Mouse (Mus musculus): ENCODE data around the gene Tef.

Gene Tef

DNA sequence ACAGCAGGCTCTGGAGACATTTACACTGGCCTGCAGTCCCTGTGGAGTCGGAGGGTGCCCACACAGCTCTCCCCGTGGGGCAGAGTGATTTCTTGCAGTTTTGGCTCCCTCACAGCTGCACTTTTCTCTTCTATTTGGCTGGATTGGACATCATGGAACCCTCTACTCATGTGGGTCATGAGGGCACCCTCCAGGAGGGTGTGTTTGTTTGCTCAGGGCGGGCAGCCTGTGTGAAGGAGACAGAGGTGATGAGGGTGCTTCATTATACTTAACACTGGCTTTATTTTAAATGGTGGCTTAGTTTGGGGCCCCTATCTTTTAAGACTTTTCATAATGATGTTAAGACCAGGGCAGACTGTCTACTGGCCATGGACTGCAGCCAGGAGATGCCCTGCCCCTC is 22.6 kb downstream of the Tef start:
- in situ Hi-C loops (cut with MboI, MseI) = no loop called here

GRCm38 (mm10) chr15:81828426-81829207 is 26.4 kb downstream of the Tef start:
- in situ Hi-C loops (cut with MboI, MseI) = no loop called here

DNA sequence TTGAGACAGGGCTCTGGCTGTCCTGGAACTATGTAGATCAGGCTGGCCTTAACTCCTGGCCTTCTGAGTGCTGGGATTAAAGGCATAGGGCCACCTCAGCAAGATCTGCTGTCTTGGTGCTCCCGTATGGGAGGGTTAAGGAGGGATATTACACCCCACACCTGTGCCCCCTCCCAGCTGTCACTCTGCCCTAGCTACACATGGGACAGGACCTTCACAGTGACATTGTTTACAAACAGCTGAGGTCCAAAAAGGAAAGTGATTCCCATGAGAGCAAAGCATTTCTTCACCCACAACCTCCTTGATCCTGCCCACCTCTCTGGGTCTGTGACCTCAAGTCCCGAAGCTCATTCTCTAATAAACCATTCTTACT is 27.0 kb downstream of the Tef start:
- in situ Hi-C loops (cut with MboI, MseI) = no loop called here

DNA sequence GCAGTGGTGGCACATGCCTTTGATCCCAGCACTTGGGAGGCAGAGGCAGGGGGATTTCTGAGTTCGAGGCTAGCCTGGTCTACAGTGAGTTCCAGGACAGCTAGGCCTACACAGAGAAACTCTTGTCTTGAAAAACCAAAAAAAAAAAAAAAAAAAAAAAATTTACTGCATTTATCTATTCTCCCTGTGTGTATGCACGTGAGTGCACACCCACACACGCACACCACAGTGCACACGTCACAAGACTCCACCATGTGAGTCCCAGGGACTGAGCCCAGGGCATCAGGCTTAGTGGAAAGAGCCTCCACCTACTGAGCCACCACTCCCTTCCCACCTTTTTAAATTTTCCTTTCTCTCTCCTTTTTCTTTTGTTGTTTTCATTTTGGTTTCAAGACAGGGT is 28.3 kb downstream of the Tef start:
- in situ Hi-C loops (cut with MboI, MseI) = loop anchor here (5.0 kb wide), 1 partner anchor 77 kb away; no protein-coding TSS in a partner anchor

- in situ Hi-C loops (cut with MboI, MseI) = loop anchor here (5.0 kb wide), 1 partner anchor 76 kb away; no protein-coding TSS in a partner anchor
Measured at GRCm38 (mm10) chr15:81831136-81831825, 29.1 kb downstream of the Tef start.

GRCm38 (mm10) chr15:81832219-81832618 is 30.0 kb downstream of the Tef start:
- in situ Hi-C loops (cut with MboI, MseI) = loop anchor here (5.0 kb wide), 1 partner anchor 75 kb away; no protein-coding TSS in a partner anchor

DNA sequence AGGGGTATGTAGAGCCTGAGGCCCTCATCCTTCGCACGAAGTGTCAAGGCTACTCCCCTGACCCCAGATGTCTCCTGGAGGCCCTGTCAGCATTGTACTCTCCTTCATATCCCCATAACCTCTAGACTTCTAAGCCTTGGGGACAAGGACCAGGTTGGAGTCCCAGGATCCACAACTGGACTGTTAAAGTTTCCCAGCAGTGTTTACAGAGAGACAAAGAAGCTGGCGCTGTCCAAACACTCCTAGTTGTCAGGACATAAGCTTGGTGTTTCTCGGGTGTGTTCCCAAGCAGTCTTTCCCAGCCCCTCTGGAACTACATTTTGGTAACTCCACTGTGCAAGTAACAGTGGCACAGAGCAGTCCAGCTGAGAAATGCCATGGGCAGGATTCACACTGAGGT is 31.3 kb downstream of the Tef start:
- in situ Hi-C loops (cut with MboI, MseI) = loop anchor here (5.0 kb wide), 1 partner anchor 74 kb away; no protein-coding TSS in a partner anchor

- in situ Hi-C loops (cut with MboI, MseI) = loop anchor here (5.0 kb wide), 1 partner anchor 73 kb away; no protein-coding TSS in a partner anchor
Measured at GRCm38 (mm10) chr15:81834171-81834841, 32.1 kb downstream of the Tef start.

DNA sequence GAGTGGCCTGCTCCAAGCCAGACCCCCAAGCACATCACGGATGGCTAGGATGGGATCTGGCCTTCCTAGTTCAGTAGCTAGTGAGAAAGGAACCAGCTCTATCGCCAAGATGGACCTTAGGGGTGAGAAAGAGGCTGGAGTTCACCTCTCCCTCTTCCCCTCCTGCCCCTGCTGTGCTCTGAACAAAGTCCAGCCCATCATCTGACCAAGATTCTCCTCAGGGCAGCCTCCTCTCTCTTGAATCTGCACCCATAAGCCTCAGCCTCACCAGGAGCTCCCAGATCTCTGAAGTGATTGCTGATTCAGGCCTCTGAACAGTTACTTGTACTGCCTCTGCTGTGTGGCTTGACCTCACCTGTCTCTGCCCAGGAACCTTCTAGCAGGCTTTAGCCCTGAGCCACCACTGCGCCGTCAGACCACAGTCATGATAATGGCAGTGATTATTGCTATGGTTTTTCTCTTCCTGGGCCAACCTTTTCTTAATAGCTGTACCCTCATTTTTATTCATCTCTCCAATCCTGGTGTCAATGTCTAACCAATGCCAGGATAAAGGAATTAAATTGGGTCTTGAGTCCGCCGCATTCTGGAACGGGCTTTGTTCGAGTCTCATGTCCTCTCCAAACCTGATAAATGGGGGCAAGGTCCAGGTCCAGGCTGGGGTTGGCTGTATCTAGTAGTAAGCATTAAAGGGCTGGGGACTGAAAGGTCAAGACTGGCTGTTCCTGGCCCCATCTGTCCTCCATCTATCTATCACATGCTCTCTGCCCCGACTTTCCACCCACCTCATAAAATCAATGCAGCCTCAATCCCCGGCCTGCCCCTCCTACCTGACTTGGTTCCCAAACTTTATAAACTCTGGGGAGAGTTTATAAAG is 33.0 kb downstream of the Tef start:
- in situ Hi-C loops (cut with MboI, MseI) = no loop called here

- in situ Hi-C loops (cut with MboI, MseI) = no loop called here
Measured at GRCm38 (mm10) chr15:81836124-81836821, 34.1 kb downstream of the Tef start.

DNA sequence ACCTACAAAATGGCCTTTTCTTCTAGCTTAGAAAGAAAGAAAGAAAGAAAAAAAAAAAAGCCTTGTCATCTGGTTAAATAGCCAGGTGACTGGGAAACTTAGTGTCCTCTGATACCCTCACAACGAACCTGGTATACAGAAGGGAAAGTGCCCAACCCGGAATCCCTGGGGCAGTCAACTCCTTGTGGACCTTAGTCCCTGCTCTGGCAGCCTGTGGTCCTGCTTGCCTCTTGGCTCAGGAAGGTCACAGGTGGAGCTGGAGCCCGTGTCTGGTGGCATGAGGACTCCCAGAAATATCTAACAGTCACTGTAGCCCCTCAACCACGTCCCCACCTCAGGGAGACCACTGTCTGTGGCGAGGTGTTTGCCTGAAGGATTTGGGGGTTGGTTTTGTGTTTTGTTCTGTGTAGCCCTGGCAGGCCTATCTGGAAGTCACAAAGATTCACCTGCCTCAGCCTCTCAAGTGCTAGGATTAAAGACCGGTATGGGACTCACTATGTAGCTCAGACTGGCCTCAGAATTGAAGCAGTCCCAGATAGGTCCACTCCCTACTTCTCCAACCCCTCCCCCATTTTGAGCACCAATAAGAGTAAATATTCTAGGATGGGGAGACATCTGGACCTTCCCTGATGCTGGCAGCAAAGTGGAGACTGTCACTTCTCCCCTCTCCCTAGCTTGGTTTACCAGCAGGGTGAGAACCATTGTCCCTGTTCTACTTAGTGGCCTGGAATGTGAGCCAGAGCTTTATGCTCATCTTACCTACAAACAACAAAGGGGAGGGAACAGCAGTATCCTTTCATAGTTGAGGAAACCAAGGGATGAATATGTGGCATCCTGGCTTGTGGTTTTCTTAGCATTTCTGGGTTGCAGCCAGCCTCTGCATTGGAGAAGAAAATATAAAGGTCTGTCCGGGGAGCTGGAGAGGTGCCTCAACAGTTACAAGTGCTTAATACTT is 35.0 kb downstream of the Tef start:
- in situ Hi-C loops (cut with MboI, MseI) = no loop called here

DNA sequence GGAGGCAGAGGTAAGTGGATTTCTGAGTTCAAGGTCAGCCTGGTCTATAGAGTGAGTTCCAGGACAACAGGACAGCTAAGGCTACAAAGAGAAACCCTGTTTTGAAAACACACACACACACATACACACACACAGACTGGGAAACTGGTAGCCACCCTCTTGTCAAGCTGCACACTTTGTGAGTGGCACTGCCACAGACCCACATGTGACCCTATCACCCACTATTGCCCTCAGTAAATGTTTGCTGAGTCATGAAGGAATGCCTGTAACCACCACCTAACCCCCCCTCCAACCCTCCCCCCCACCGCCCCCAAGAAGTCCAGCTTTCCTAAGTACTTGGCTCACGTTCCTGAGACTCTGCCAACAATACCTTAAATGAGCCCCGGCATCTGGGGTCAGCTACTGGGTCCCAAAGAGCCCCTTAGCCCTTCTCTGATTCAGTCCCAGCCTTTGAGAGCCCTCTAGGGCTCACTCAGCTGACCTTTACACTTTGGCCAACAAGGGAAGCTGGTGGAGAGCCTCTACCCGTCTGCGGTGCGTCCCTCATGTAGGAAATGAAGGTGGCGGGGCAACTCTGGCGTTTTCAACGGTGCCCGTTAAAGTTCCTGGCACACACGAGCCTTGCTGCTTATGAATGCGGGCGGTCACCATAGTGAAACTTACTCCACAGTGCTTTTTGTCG is 36.5 kb downstream of the Tef start:
- in situ Hi-C loops (cut with MboI, MseI) = no loop called here

GRCm38 (mm10) chr15:81839634-81840033 is 37.4 kb downstream of the Tef start:
- in situ Hi-C loops (cut with MboI, MseI) = loop anchor here in 1 of 2 experiments (10.0 kb wide), 1 partner anchor 1575 kb away; the partner anchor contains the start of gene Rps19bp1

GRCm38 (mm10) chr15:81840306-81840705 is 38.1 kb downstream of the Tef start:
- in situ Hi-C loops (cut with MboI, MseI) = loop anchor here in 1 of 2 experiments (10.0 kb wide), 1 partner anchor 1576 kb away; the partner anchor contains the start of gene Rps19bp1

DNA sequence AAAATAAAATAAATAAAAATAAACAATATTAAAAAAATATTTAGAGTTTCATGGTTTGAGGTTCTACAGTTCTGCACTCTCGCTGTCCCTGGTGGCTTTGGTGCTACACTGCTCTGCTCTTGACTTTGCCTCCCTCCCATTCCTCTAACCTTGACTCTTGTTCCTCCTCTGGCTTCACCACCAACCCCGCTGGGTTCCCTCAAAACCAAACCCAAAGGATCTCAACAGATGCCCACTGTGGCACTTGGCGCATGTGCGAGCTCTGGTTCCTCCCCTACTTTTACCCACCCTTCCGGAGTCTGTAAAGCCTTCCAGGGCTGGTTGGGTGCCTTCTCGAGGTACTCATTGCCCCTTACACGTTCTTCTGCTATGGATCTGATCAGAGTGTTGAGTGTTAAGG is 40.1 kb downstream of the Tef start:
- in situ Hi-C loops (cut with MboI, MseI) = loop anchor here in 1 of 2 experiments (10.0 kb wide), 1 partner anchor 1577 kb away; the partner anchor contains the start of gene Rps19bp1

DNA sequence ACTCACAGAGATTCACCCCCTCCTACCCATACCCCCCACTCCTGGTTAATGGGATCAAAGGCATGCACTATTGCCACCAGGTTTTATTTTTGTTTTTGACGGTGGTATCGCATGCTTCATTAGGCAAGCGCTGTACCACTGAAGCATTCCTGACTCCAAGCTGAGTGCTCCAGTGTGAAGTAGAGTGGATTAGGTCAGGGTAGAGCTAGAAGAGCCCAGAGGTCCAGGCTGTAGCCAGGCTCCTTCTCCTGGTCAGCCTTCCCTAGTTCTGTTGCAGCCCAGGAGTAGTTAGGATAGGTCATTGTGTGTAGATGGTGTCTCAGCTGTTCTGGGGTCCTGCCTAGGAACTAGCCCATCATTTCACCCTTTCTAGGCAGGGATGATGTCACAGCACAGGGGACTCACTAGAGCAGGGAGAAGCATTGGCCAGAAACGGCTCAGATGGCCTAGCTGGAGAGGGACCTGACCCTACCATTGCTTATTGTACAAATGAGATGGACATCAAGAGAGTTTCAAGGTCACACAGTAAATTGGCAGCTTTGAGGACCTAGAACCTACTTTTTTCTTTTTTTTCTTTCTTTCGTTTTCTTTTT is 42.9 kb downstream of the Tef start:
- in situ Hi-C loops (cut with MboI, MseI) = loop anchor here in 1 of 2 experiments (10.0 kb wide), 1 partner anchor 1580 kb away; the partner anchor contains the start of gene Rps19bp1

DNA sequence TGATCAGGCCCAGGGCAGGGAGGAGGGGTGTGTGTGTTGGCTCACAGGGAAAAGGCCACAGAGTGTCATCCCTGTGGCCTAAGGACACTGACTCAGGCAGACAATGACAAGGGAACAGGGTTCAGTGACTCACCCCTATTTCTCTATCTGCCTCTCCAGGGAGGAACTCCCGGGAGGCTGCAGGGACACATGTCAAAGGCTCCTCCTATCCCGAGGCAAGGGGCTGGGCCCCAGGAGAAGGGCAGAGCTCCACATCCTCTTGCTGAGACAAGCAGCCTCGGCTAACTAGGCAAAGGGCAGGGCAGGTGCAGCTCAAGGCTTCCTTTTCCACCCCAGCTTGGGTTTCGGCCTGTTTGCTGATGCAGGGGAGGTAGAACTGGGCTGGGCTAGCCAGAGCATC is 43.5 kb downstream of the Tef start:
- in situ Hi-C loops (cut with MboI, MseI) = loop anchor here in 1 of 2 experiments (10.0 kb wide), 1 partner anchor 1581 kb away; the partner anchor contains the start of gene Rps19bp1

GRCm38 (mm10) chr15:81846755-81847154 is 44.5 kb downstream of the Tef start:
- in situ Hi-C loops (cut with MboI, MseI) = loop anchor here in 1 of 2 experiments (10.0 kb wide), 1 partner anchor 1582 kb away; the partner anchor contains the start of gene Rps19bp1
